Mouse (Mus musculus): ENCODE results near the gene Lrif1. TPM values are rescaled to one million over a fixed set of nuclear protein-coding genes. Genes with fewer than 3 reads are reported as not detected.

The Lrif1 gene
- polyA plus RNA-seq (2015; fragmentation: Nextera tagmentation; extraction: Ambion mirVana), result 8.0 and 10.1 TPM in 2 replicates

DNA sequence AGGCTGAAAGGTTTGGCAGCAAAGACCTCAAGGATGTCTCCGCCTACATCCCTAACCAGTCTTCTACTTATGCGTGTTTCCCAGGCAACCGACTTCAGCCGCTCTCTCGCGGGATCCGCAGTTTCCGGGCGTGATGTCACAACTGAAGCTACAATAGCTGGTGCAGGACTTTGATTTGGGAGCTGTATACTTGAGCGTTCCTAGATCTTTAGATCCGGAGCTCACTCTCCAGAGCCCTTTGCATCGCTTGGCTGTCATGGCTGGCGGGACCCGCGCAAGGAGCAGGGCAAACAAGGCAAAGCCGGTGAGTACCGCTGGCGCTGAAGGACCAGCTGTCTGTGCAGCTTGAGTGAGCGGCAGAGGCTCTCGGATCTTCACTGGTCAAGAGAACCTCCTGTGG, at the start of gene Lrif1:
TSS of gene Lrif1 (plus strand) at position 158 of the 400 bp plus-strand sequence.

Other genes with a start within 250 kb of the Lrif1 start
- 0.36 and 1.9 TPM in 2 replicates for gene Dennd2d, start 202.6 kb upstream of the Lrif1 start, polyA plus RNA-seq (2015; fragmentation: Nextera tagmentation; extraction: Ambion mirVana)
- gene Dram2, start 137.2 kb upstream of the Lrif1 start, polyA plus RNA-seq (2015; fragmentation: Nextera tagmentation; extraction: Ambion mirVana), result 80.7 and 82.8 TPM in 2 replicates
- gene Cept1, start 137.2 kb upstream of the Lrif1 start, polyA plus RNA-seq (2015; fragmentation: Nextera tagmentation; extraction: Ambion mirVana), result 24.4 and 31.3 TPM in 2 replicates
- 10.6 and 13.8 TPM in 2 replicates for gene Cd53, start 105.2 kb downstream of the Lrif1 start, polyA plus RNA-seq (2015; fragmentation: Nextera tagmentation; extraction: Ambion mirVana)
- not detected in 2 replicates for gene Olfr266, start 141.3 kb downstream of the Lrif1 start, polyA plus RNA-seq (2015; fragmentation: Nextera tagmentation; extraction: Ambion mirVana)

Measured in skeletal muscle tissue, postnatal 0 days (tissue).